Mouse (Mus musculus) MEL (cell line): ENCODE data around the gene Col6a4. TPM values are rescaled to one million over a fixed set of nuclear protein-coding genes. Genes with fewer than 3 reads are reported as not detected.

Experiments used
- DNase-seq: peaks from one replicate; pipeline ENCODE4 v3.0.0; 2011; ENCODE audit warnings: low read depth, low spot score
- H3K27ac ChIP-seq: 2 replicates; pipeline ENCODE4 v1.5.1; 2012; ENCODE audit warnings: low read depth, mild to moderate bottlenecking, control low read depth, low read length, moderate library complexity; ENCODE audit not compliant: control insufficient read depth
- H3K27me3 ChIP-seq, 2 experiments: fragments of 150-350 bp in 1 of 2; sonication (generic) in 1 of 2; 2 replicates each; pipeline ENCODE4 v1.6.1; 2012; ENCODE audit warnings: low read length in 2 of 2, mild to moderate bottlenecking in 2 of 2, improper control_type of control experiment in 1 of 2, moderate library complexity in 1 of 2; ENCODE audit not compliant: insufficient read depth in 2 of 2, control insufficient read depth in 1 of 2
- H3K36me3 ChIP-seq, 2 experiments: 2 replicates each; pipeline ENCODE4 v1.6.1; 2012 to 2014; ENCODE audit warnings: low read length in 2 of 2, improper control_type of control experiment in 1 of 2, inconsistent platforms in 1 of 2, mild to moderate bottlenecking in 1 of 2; ENCODE audit not compliant: insufficient read depth in 2 of 2, control insufficient read depth in 1 of 2
- H3K4me1 ChIP-seq, 2 experiments: fragments of 150-350 bp in 1 of 2; sonication (generic) in 1 of 2; 2 replicates each; pipeline ENCODE4 v1.6.1; 2012; ENCODE audit warnings: low read length in 2 of 2, improper control_type of control experiment in 1 of 2, mild to moderate bottlenecking in 1 of 2; ENCODE audit not compliant: insufficient read depth in 2 of 2, control insufficient read depth in 1 of 2
- H3K4me3 ChIP-seq, 2 experiments: fragments of 150-350 bp in 1 of 2; sonication (generic) in 1 of 2; 2 replicates each; pipeline ENCODE4 v1.5.1; 2012; ENCODE audit warnings: low read depth in 2 of 2, low read length in 2 of 2, mild to moderate bottlenecking in 2 of 2, moderate library complexity in 2 of 2, control low read depth in 1 of 2, improper control_type of control experiment in 1 of 2; ENCODE audit not compliant: control insufficient read depth in 1 of 2, insufficient read depth in 1 of 2
- H3K79me2 ChIP-seq: 2 replicates; pipeline ENCODE4 v1.6.1; 2012; ENCODE audit warnings: mild to moderate bottlenecking, low read length, moderate library complexity; ENCODE audit not compliant: control insufficient read depth, poor library complexity, insufficient read depth
- H3K9ac ChIP-seq: 2 replicates; pipeline ENCODE4 v1.6.1; 2012; ENCODE audit warnings: low read depth, mild to moderate bottlenecking, control low read depth, low read length, moderate library complexity; ENCODE audit not compliant: control insufficient read depth, poor library complexity, severe bottlenecking
- H3K9me3 ChIP-seq: fragments of 150-350 bp; sonication (generic); replicated peaks from 2 replicates; pipeline ENCODE4 v1.6.1; 2012; ENCODE audit warnings: mild to moderate bottlenecking, low read length, improper control_type of control experiment, moderate library complexity; ENCODE audit not compliant: insufficient read depth
- CHD2 ChIP-seq: IDR thresholded peaks from 2 replicates; pipeline ENCODE4 v1.6.1; 2011; ENCODE audit warnings: low read length, improper control_type of control experiment
- CTCF ChIP-seq, 3 experiments: IDR thresholded peaks in 2 of 3; conservative IDR thresholded peaks in 1 of 3; 2 replicates each; pipeline ENCODE4 v1.5.1; 2011 to 2012; ENCODE audit warnings: low read length in 3 of 3, low read depth in 2 of 3, mild to moderate bottlenecking in 2 of 3, improper control_type of control experiment in 1 of 3, inconsistent platforms in 1 of 3, mixed read lengths in 1 of 3, moderate library complexity in 1 of 3; ENCODE audit not compliant: control insufficient read depth in 1 of 3, insufficient read depth in 1 of 3, poor library complexity in 1 of 3, severe bottlenecking in 1 of 3
- ETS1 ChIP-seq: IDR thresholded peaks from 2 replicates; pipeline ENCODE4 v1.6.1; 2012; ENCODE audit warnings: low read depth, mild to moderate bottlenecking, inconsistent platforms, low read length, improper control_type of control experiment, moderate library complexity
- GABPA ChIP-seq: IDR thresholded peaks from 2 replicates; pipeline ENCODE4 v1.6.1; 2012; ENCODE audit warnings: low read depth, mild to moderate bottlenecking, inconsistent platforms, low read length, improper control_type of control experiment, moderate library complexity
- MAFK ChIP-seq: IDR thresholded peaks from 2 replicates; pipeline ENCODE4 v1.6.1; 2011; ENCODE audit warnings: low read depth, mild to moderate bottlenecking, low read length, improper control_type of control experiment, borderline replicate concordance
- MAX ChIP-seq: IDR thresholded peaks from 2 replicates; pipeline ENCODE4 v1.6.1; 2011; ENCODE audit warnings: low read length, improper control_type of control experiment
- MAZ ChIP-seq: IDR thresholded peaks from 2 replicates; pipeline ENCODE4 v1.6.1; 2012; ENCODE audit warnings: low read depth, mild to moderate bottlenecking, inconsistent platforms, low read length, improper control_type of control experiment
- MEF2A ChIP-seq: IDR thresholded peaks from 2 replicates; pipeline ENCODE4 v1.6.1; 2014; ENCODE audit warnings: low read depth, mild to moderate bottlenecking, inconsistent platforms, low read length, improper control_type of control experiment; ENCODE audit not compliant: poor library complexity, insufficient replicate concordance, severe bottlenecking; ENCODE audit errors: extremely low read depth
- MYB ChIP-seq: IDR thresholded peaks from 2 replicates; pipeline ENCODE4 v1.6.1; 2011; ENCODE audit warnings: mild to moderate bottlenecking, low read depth, low read length, improper control_type of control experiment
- MYC ChIP-seq: IDR thresholded peaks from 2 replicates; pipeline ENCODE4 v1.6.1; 2011; ENCODE audit warnings: low read depth, mild to moderate bottlenecking, low read length, improper control_type of control experiment, moderate library complexity
- NELFE ChIP-seq: IDR thresholded peaks from 2 replicates; pipeline ENCODE4 v1.6.1; 2011; ENCODE audit warnings: low read depth, low read length, improper control_type of control experiment
- POLR2AphosphoS2 ChIP-seq: IDR thresholded peaks from 2 replicates; pipeline ENCODE4 v1.6.1; 2011; ENCODE audit warnings: low read length, improper control_type of control experiment
- SIN3A ChIP-seq: IDR thresholded peaks from 2 replicates; pipeline ENCODE4 v1.6.1; 2012; ENCODE audit warnings: low read length, improper control_type of control experiment, inconsistent platforms
- SMC3 ChIP-seq: IDR thresholded peaks from 2 replicates; pipeline ENCODE4 v1.6.1; 2011; ENCODE audit warnings: low read depth, low read length, improper control_type of control experiment
- TAL1 ChIP-seq: IDR thresholded peaks from 2 replicates; pipeline ENCODE4 v1.6.1; 2012; ENCODE audit warnings: mild to moderate bottlenecking, inconsistent platforms, low read length, moderate library complexity, mixed read lengths
- TBP ChIP-seq: IDR thresholded peaks from 2 replicates; pipeline ENCODE4 v1.8.0; 2011; ENCODE audit warnings: low read depth, low read length, improper control_type of control experiment
- UBTF ChIP-seq: IDR thresholded peaks from 2 replicates; pipeline ENCODE4 v1.6.1; 2012; ENCODE audit warnings: low read depth, mild to moderate bottlenecking, inconsistent platforms, low read length, improper control_type of control experiment, moderate library complexity, borderline replicate concordance; ENCODE audit not compliant: insufficient read depth
- USF2 ChIP-seq, 2 experiments: IDR thresholded peaks; 2 replicates each; pipeline ENCODE4 v1.6.1; 2011 to 2012; ENCODE audit warnings: improper control_type of control experiment in 2 of 2, low read length in 2 of 2, borderline replicate concordance in 1 of 2, inconsistent platforms in 1 of 2, low read depth in 1 of 2, mild to moderate bottlenecking in 1 of 2; ENCODE audit not compliant: insufficient read depth in 1 of 2
- ZC3H11A ChIP-seq: IDR thresholded peaks from 2 replicates; pipeline ENCODE4 v1.6.1; 2012; ENCODE audit warnings: low read depth, mild to moderate bottlenecking, inconsistent platforms, low read length, improper control_type of control experiment
- ZKSCAN1 ChIP-seq: IDR thresholded peaks from 2 replicates; pipeline ENCODE4 v1.6.1; 2012; ENCODE audit warnings: low read depth, mild to moderate bottlenecking, inconsistent platforms, low read length, improper control_type of control experiment, moderate library complexity
- ZMIZ1 ChIP-seq: IDR thresholded peaks from 2 replicates; pipeline ENCODE4 v1.6.1; 2012; ENCODE audit warnings: low read depth, mild to moderate bottlenecking, inconsistent platforms, low read length, improper control_type of control experiment, moderate library complexity
- ZNF384 ChIP-seq: IDR thresholded peaks from 2 replicates; pipeline ENCODE4 v1.6.1; 2012; ENCODE audit warnings: low read depth, mild to moderate bottlenecking, inconsistent platforms, low read length, improper control_type of control experiment
- polyA plus RNA-seq, 2 experiments: library from polyadenylated mRNA; stranded (reverse) in 1 of 2; unstranded in 1 of 2; fragments of >175 nt in 1 of 2; fragments of >200 nt in 1 of 2; gene quantifications; 2 replicates each; pipeline versions ENCODE4 v1.2.1 to v1.2.4; 2012; ENCODE audit warnings: low replicate concordance in 2 of 2, low read depth in 1 of 2; ENCODE audit not compliant: insufficient read length in 2 of 2, insufficient read depth in 1 of 2, missing spikeins in 1 of 2
- total RNA-seq: library from RNA; depleted of rRNA; stranded (reverse); fragments of 300-350 nt; gene quantifications from 2 replicates; pipeline ENCODE4 v1.2.3, GENCODE M21; 2012

Col6a4 gene
- total and polyA plus RNA-seq, 3 experiments, result not detected

DNA sequence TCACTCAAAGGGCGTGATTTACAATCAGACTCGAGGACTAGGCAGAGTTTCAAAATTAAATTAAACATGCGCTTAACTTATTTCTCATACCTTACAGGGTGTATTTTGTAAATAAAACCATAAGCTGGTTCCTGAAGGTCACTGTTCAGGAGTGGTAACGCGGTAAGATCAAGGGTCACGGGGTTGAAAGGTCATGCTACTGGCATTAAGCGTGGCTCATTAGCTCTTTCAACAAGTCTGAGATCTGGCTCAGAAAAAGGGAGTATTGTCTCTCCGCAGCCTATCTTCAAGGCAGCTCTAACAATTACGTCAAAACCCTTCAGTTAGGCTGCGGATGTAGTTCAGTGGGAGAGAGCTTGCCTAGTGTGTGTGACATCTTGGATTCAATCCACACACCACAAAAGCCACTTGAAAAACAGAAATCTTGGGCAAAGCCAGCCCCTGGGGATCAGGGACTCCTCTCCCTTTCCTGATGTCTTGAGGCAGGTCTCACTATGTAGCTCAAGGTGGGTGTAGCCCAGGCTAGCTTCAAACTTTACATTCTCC lies 41.2 kb upstream of the Col6a4 start:
- TF ChIP-seq UBTF, result no peak
- TF ChIP-seq ZNF384, result no peak
- no peak for TF ChIP-seq MAFK
- no peak for TF ChIP-seq TAL1
- TF ChIP-seq ZMIZ1, result no peak
- no peak for TF ChIP-seq SMC3
- no peak for TF ChIP-seq MAZ
- TF ChIP-seq ZKSCAN1, result no peak
- no peak for TF ChIP-seq MAX
- no peak for TF ChIP-seq TBP
- no peak for TF ChIP-seq ETS1
- TF ChIP-seq POLR2AphosphoS2, result no peak
- TF ChIP-seq MEF2A, result no peak
- TF ChIP-seq ZC3H11A, result no peak
- TF ChIP-seq NELFE, result no peak
- no peak for TF ChIP-seq MYC
- no peak for TF ChIP-seq USF2 (IDR thresholded peaks at IDR 0.05; ENCODE audit: borderline replicate concordance in 1 of 2, insufficient read depth in 1 of 2, low read depth in 1 of 2, low read length in 2 of 2)
- no peak for TF ChIP-seq CTCF (IDR thresholded peaks at IDR 0.05 in 2 of 3, conservative IDR thresholded peaks at IDR 0.05 in 1 of 3; ENCODE audit: control insufficient read depth in 1 of 3, insufficient read depth in 1 of 3, low read depth in 2 of 3, low read length in 3 of 3, poor library complexity in 1 of 3, severe bottlenecking in 1 of 3)
- TF ChIP-seq SIN3A, result no peak
- TF ChIP-seq, all 39 proteins: peak for 0
- Histone ChIP-seq H3K79me2 (no peaks in the 10 kb centered on the region), H3K27ac (no peak overlapping the region), H3K9me3 (no peaks in the 10 kb centered on the region), H3K4me1 (no peaks in the 10 kb centered on the region), H3K9ac (no peak overlapping the region), H3K27me3 (peaks cover 0 to 5% of the 10 kb centered on the region in 2 experiments; a peak in 2 of 4 replicates), H3K4me3 (no peak overlapping the region), H3K36me3 (no peaks in the 10 kb centered on the region)
- no peak for DNase-seq

DNA sequence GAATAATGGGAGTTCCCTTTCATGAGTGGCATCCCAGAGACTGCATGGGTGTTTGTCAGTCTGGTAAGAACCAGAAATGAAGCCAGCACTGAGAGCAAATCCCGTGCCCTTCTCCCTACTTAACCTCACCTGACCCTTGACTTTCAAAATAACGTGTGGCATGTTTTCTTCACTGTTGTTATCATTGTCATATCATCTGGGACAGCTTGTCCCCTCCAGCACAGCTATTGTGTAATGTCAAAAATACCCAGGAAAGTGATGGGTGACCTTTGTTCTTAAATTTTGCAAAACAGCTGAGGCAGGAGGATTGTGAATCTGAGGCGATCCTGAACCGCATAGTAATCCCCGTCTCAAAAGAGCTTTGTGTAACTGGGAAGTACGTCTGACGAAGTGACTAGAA lies 33.7 kb upstream of the Col6a4 start:
- no peak overlapping the region for H3K27ac ChIP-seq
- no peaks in the 10 kb centered on the region for H3K79me2 ChIP-seq
- no peaks in the 10 kb centered on the region for H3K36me3 ChIP-seq
- no peaks in the 10 kb centered on the region for H3K4me1 ChIP-seq
- DNase-seq, result no peak
- no peak overlapping the region for H3K4me3 ChIP-seq
- no peak overlapping the region for H3K9ac ChIP-seq
- no peak for TF ChIP-seq ZMIZ1
- TF ChIP-seq TBP, result no peak
- TF ChIP-seq GABPA, result no peak
- TF ChIP-seq SMC3, result no peak
- TF ChIP-seq MEF2A, result no peak
- no peak for TF ChIP-seq MYB
- TF ChIP-seq MAZ, result no peak
- TF ChIP-seq MAX, result no peak
- no peak for TF ChIP-seq ZNF384
- TF ChIP-seq CHD2, result no peak
- no peaks in the 10 kb centered on the region for H3K9me3 ChIP-seq
- peaks cover 0 to 3% of the 10 kb centered on the region in 2 experiments; a peak in 2 of 4 replicates for H3K27me3 ChIP-seq
